18 mouse cellular contexts compared by ENCODE assay signal in genomic region chr1:80239481-80239880, GRCm38 (mm10). TPM values are rescaled to one million over a fixed set of nuclear protein-coding genes. Genes with fewer than 3 reads are reported as not detected.
"Had no signal": no experiment of that assay in that cellular context is flagged by ENCODE, and none has a peak within 500 bp of the region (broad histone marks: within the 10 kb centered on the region; RNA-seq: fewer than 3 reads in every experiment).

No protein-coding gene starts in this region.

- H3K27ac ChIP-seq: limb, embryonic 12.5 days; liver, embryonic 13.5 days; lung, embryonic 15.5 days; macrophage; midbrain, embryonic 15.5 days; neural tube, embryonic 13.5 days had no signal

- DNase-seq: kidney, adult 2 months; kidney, postnatal 36 days; layer of hippocampus, adult 9-11 months; layer of hippocampus, postnatal 36 days; liver; liver, embryonic 13.5 days; liver, postnatal 0 days; lung, postnatal 14 days; right cerebral cortex, postnatal 4 days; spleen, adult 18-20 months; thymus, adult 2 months; thymus, postnatal 36 days had no signal

- H3K4me2 ChIP-seq: limb, embryonic 12.5 days; liver, embryonic 13.5 days; lung, embryonic 15.5 days; midbrain, embryonic 15.5 days; neural tube, embryonic 13.5 days had no signal

- H3K9ac ChIP-seq: limb, embryonic 12.5 days; liver, embryonic 13.5 days; liver, postnatal 0 days; lung, embryonic 15.5 days; midbrain, embryonic 15.5 days; neural tube, embryonic 13.5 days had no signal

- H3K9me3 ChIP-seq: limb, embryonic 12.5 days; liver, embryonic 13.5 days; lung, embryonic 15.5 days; megakaryocyte, embryonic 14.5 days; midbrain, embryonic 15.5 days; neural tube, embryonic 13.5 days had no signal

- H3K27me3 ChIP-seq: liver, embryonic 13.5 days; lung, embryonic 15.5 days; midbrain, embryonic 15.5 days; neural tube, embryonic 13.5 days had no signal

- H3K4me1 ChIP-seq: liver, embryonic 13.5 days; lung, embryonic 15.5 days; megakaryocyte, embryonic 14.5 days; midbrain, embryonic 15.5 days had no signal

- H3K36me3 ChIP-seq: limb, embryonic 12.5 days; liver, embryonic 13.5 days; lung, embryonic 15.5 days; midbrain, embryonic 15.5 days; neural tube, embryonic 13.5 days had no signal

- H3K4me3 ChIP-seq: limb, embryonic 12.5 days; liver, embryonic 13.5 days; lung, embryonic 15.5 days; megakaryocyte, embryonic 14.5 days; midbrain, embryonic 15.5 days; neural tube, embryonic 13.5 days had no signal

- ATAC-seq: liver, postnatal 0 days had no signal

RNA-seq across cellular contexts. Expression of gene Fam124b, which starts 21.2 kb away (rescaled TPM):
- polyA plus RNA-seq: liver, embryonic 13.5 days; liver, postnatal 0 days; macrophage had no signal
